Mouse (Mus musculus): ENCODE data around the gene Slc8b1. TPM values are rescaled to one million over a fixed set of nuclear protein-coding genes. Genes with fewer than 3 reads are reported as not detected.

The Slc8b1 gene
- total RNA-seq, 1 experiment = 20.5 TPM

DNA sequence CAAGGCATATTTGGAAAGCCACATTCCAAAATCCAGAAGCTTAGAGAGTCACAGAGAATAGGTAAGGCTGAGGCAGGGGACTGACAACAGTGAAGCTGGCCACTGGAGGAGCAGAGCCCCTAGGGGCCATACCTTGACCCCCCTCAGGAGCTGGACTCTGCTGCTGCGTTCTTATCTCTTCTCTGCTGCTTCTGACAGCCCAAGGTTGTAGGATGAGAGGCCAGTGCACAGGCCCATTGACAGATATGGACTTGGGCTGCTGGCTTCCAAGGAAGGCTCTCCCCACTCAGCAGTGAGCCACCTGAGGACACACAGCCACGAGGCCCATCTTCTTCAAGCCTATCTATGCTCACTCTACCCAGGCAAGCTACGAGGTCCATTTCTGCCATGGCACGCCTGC is 58.0 kb downstream of the Slc8b1 start:
- no peak overlapping the region for H3K9ac ChIP-seq (ENCODE audit: insufficient read depth, low read depth, low read length, poor library complexity, severe bottlenecking)
- H3K9me3 ChIP-seq (ENCODE audit: control insufficient read depth, insufficient read depth, low read depth, low read length) = no peaks in the 10 kb centered on the region
- H3K36me3 ChIP-seq (ENCODE audit: control insufficient read depth, insufficient read depth, low read length, poor library complexity, severe bottlenecking) = no peaks in the 10 kb centered on the region
- in situ Hi-C loops (cut with MboI; ENCODE audit: low sequenced_read_pairs in 2 of 2, unreplicated experiment in 2 of 2) = no loop called here
- H3K27ac ChIP-seq (ENCODE audit: insufficient read depth, low read depth, low read length, poor library complexity, severe bottlenecking) = no peak overlapping the region
- TF ChIP-seq ZC3H11A (IDR thresholded peaks at IDR 0.05; ENCODE audit: borderline replicate concordance, low read depth, low read length) (no peak), MAFK (IDR thresholded peaks at IDR 0.05; ENCODE audit: insufficient read depth, low read depth, low read length) (no peak), HCFC1 (IDR thresholded peaks at IDR 0.05; ENCODE audit: borderline replicate concordance, insufficient read depth, low read length) (no peak), CHD2 (IDR thresholded peaks at IDR 0.05; ENCODE audit: low read depth, low read length) (no peak), ZNF384 (IDR thresholded peaks at IDR 0.05; ENCODE audit: low read depth, low read length) (no peak)
- peaks cover 2 to 5% of the 10 kb centered on the region in 2 experiments; a peak in 3 of 4 replicates for H3K4me1 ChIP-seq (ENCODE audit: control insufficient read depth in 2 of 2, insufficient read depth in 2 of 2, low read length in 2 of 2, poor library complexity in 1 of 2)
- no peak for DNase-seq (ENCODE audit: low read depth, low spot score)
- no peak overlapping the region for H3K4me3 ChIP-seq (ENCODE audit: insufficient read depth in 1 of 2, low read depth in 1 of 2, low read length in 2 of 2, poor library complexity in 1 of 2, severe bottlenecking in 1 of 2)

- H3K4me3 ChIP-seq (ENCODE audit: insufficient read depth in 1 of 2, low read depth in 1 of 2, low read length in 2 of 2, poor library complexity in 1 of 2, severe bottlenecking in 1 of 2) = no peak overlapping the region
- H3K27ac ChIP-seq (ENCODE audit: insufficient read depth, low read depth, low read length, poor library complexity, severe bottlenecking) = no peak overlapping the region
- no peaks in the 10 kb centered on the region for H3K36me3 ChIP-seq (ENCODE audit: control insufficient read depth, insufficient read depth, low read length, poor library complexity, severe bottlenecking)
- in situ Hi-C loops (cut with MboI; ENCODE audit: low sequenced_read_pairs in 2 of 2, unreplicated experiment in 2 of 2) = no loop called here
- no peak for DNase-seq (ENCODE audit: low read depth, low spot score)
- TF ChIP-seq MAFK (IDR thresholded peaks at IDR 0.05; ENCODE audit: insufficient read depth, low read depth, low read length) (no peak), ZC3H11A (IDR thresholded peaks at IDR 0.05; ENCODE audit: borderline replicate concordance, low read depth, low read length) (no peak), ZNF384 (IDR thresholded peaks at IDR 0.05; ENCODE audit: low read depth, low read length) (no peak), HCFC1 (IDR thresholded peaks at IDR 0.05; ENCODE audit: borderline replicate concordance, insufficient read depth, low read length) (no peak), CHD2 (IDR thresholded peaks at IDR 0.05; ENCODE audit: low read depth, low read length) (no peak)
- H3K9ac ChIP-seq (ENCODE audit: insufficient read depth, low read depth, low read length, poor library complexity, severe bottlenecking) = no peak overlapping the region
- no peaks in the 10 kb centered on the region for H3K9me3 ChIP-seq (ENCODE audit: control insufficient read depth, insufficient read depth, low read depth, low read length)
- peaks cover 0 to 2% of the 10 kb centered on the region in 2 experiments; a peak in 1 of 4 replicates for H3K4me1 ChIP-seq (ENCODE audit: control insufficient read depth in 2 of 2, insufficient read depth in 2 of 2, low read length in 2 of 2, poor library complexity in 1 of 2)
These were observed 58.8 kb downstream of the Slc8b1 start for GRCm38 (mm10) chr5:120569791-120570190.

DNA sequence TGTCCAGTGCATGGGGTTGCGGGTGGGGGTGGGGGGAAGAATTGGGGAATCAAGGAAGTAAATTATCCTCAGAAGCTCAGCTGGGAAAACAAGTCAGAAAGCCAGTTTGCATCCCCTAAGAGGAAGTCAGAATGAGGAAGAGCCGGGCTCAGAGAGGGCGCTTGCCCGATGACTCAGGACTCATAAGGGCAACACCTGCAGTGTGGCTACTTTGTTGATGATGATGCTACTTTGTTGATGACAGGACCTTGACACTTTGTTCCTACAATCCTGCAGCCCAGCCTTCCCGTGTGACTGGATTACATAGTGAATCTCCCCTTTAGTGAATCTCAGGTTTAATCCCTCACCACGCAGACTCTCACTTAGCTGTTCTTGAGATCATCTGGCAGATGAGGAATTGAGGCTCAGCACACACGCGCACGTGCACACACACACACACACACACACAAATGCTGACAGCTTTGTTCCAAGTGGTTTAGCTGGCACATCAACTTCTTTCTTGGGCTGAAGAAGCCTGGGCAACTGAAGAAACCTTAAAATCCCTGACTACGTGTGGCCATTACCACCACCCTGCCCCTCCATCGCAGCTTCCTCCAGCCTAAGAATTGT is 59.4 kb downstream of the Slc8b1 start:
- Histone ChIP-seq H3K9ac (ENCODE audit: insufficient read depth, low read depth, low read length, poor library complexity, severe bottlenecking) (no peak overlapping the region), H3K36me3 (ENCODE audit: control insufficient read depth, insufficient read depth, low read length, poor library complexity, severe bottlenecking) (no peaks in the 10 kb centered on the region), H3K27ac (ENCODE audit: insufficient read depth, low read depth, low read length, poor library complexity, severe bottlenecking) (no peak overlapping the region), H3K9me3 (ENCODE audit: control insufficient read depth, insufficient read depth, low read depth, low read length) (no peaks in the 10 kb centered on the region), H3K4me1 (ENCODE audit: control insufficient read depth in 2 of 2, insufficient read depth in 2 of 2, low read length in 2 of 2, poor library complexity in 1 of 2) (no peaks in the 10 kb centered on the region; a peak in 1 of 4 replicates), H3K4me3 (ENCODE audit: insufficient read depth in 1 of 2, low read depth in 1 of 2, low read length in 2 of 2, poor library complexity in 1 of 2, severe bottlenecking in 1 of 2) (no peak overlapping the region)
- TF ChIP-seq HCFC1 (IDR thresholded peaks at IDR 0.05; ENCODE audit: borderline replicate concordance, insufficient read depth, low read length) (no peak), ZNF384 (IDR thresholded peaks at IDR 0.05; ENCODE audit: low read depth, low read length) (no peak), MAFK (IDR thresholded peaks at IDR 0.05; ENCODE audit: insufficient read depth, low read depth, low read length) (no peak), CHD2 (IDR thresholded peaks at IDR 0.05; ENCODE audit: low read depth, low read length) (no peak), ZC3H11A (IDR thresholded peaks at IDR 0.05; ENCODE audit: borderline replicate concordance, low read depth, low read length) (no peak)
- DNase-seq (ENCODE audit: low read depth, low spot score) = no peak
- in situ Hi-C loops (cut with MboI; ENCODE audit: low sequenced_read_pairs in 2 of 2, unreplicated experiment in 2 of 2) = no loop called here

GRCm38 (mm10) chr5:120571056-120571740 is 60.2 kb downstream of the Slc8b1 start:
- H3K27ac ChIP-seq (ENCODE audit: insufficient read depth, low read depth, low read length, poor library complexity, severe bottlenecking) = no peak overlapping the region
- H3K4me3 ChIP-seq (ENCODE audit: insufficient read depth in 1 of 2, low read depth in 1 of 2, low read length in 2 of 2, poor library complexity in 1 of 2, severe bottlenecking in 1 of 2) = no peak overlapping the region
- no peak for TF ChIP-seq ZC3H11A (IDR thresholded peaks at IDR 0.05; ENCODE audit: borderline replicate concordance, low read depth, low read length)
- TF ChIP-seq CHD2 (IDR thresholded peaks at IDR 0.05; ENCODE audit: low read depth, low read length) = no peak
- TF ChIP-seq ZNF384 (IDR thresholded peaks at IDR 0.05; ENCODE audit: low read depth, low read length) = no peak
- TF ChIP-seq MAFK (IDR thresholded peaks at IDR 0.05; ENCODE audit: insufficient read depth, low read depth, low read length) = no peak
- TF ChIP-seq HCFC1 (IDR thresholded peaks at IDR 0.05; ENCODE audit: borderline replicate concordance, insufficient read depth, low read length) = no peak
- no peaks in the 10 kb centered on the region; a peak in 1 of 4 replicates for H3K4me1 ChIP-seq (ENCODE audit: control insufficient read depth in 2 of 2, insufficient read depth in 2 of 2, low read length in 2 of 2, poor library complexity in 1 of 2)
- no peaks in the 10 kb centered on the region for H3K36me3 ChIP-seq (ENCODE audit: control insufficient read depth, insufficient read depth, low read length, poor library complexity, severe bottlenecking)
- H3K9me3 ChIP-seq (ENCODE audit: control insufficient read depth, insufficient read depth, low read depth, low read length) = no peaks in the 10 kb centered on the region
- no peak for DNase-seq (ENCODE audit: low read depth, low spot score)
- in situ Hi-C loops (cut with MboI; ENCODE audit: low sequenced_read_pairs in 2 of 2, unreplicated experiment in 2 of 2) = no loop called here
- H3K9ac ChIP-seq (ENCODE audit: insufficient read depth, low read depth, low read length, poor library complexity, severe bottlenecking) = no peak overlapping the region
